Mouse (Mus musculus) limb, embryonic 13.5 days (tissue): ENCODE results near the gene Gimap1. TPM values are rescaled to one million over a fixed set of nuclear protein-coding genes. Genes with fewer than 3 reads are reported as not detected.

Experiments
- ATAC-seq: fragments of 200-750 bp; cut with Nextera tagmentation; 2 replicates; pipeline ENCODE4 v1.8.0; 2017; ENCODE audit warnings: low read depth, moderate number of reproducible peaks, moderate TSS enrichment; ENCODE audit not compliant: low FRiP score
- H3K27ac ChIP-seq: fragments of 300-500 bp; sonication (generic); 2 replicates; pipeline ENCODE4 v1.5.1; 2015; ENCODE audit warnings: inconsistent platforms, mild to moderate bottlenecking, moderate library complexity
- H3K27me3 ChIP-seq: fragments of 300-500 bp; sonication (generic); 2 replicates; pipeline ENCODE4 v1.6.1; 2015; ENCODE audit warnings: mild to moderate bottlenecking, inconsistent platforms
- H3K36me3 ChIP-seq: fragments of 300-500 bp; sonication (generic); 2 replicates; pipeline ENCODE4 v1.6.1; 2015; ENCODE audit warnings: inconsistent platforms, mild to moderate bottlenecking, moderate library complexity
- H3K4me1 ChIP-seq: fragments of 300-500 bp; sonication (generic); 2 replicates; pipeline ENCODE4 v1.6.1; 2015; ENCODE audit warnings: inconsistent platforms
- H3K4me2 ChIP-seq: fragments of 300-500 bp; sonication (generic); replicated peaks from 2 replicates; pipeline ENCODE4 v1.6.1; 2015; ENCODE audit warnings: inconsistent platforms, mild to moderate bottlenecking, moderate library complexity
- H3K4me3 ChIP-seq: fragments of 300-500 bp; sonication (generic); 2 replicates; pipeline ENCODE4 v1.5.1; 2015; ENCODE audit warnings: moderate library complexity, mild to moderate bottlenecking, inconsistent platforms
- H3K9ac ChIP-seq: fragments of 300-500 bp; sonication (generic); 2 replicates; pipeline ENCODE4 v1.6.1; 2015; ENCODE audit warnings: mild to moderate bottlenecking, inconsistent platforms
- H3K9me3 ChIP-seq: fragments of 300-500 bp; sonication (generic); 2 replicates; pipeline ENCODE4 v1.6.1; 2016; ENCODE audit warnings: inconsistent platforms
- WGBS: fragments of 180-500 bp; shearing (Covaris S2); methylation state at CpG from one replicate; pipeline ENCODE4 v1.1.7; 2015; 5-methylcytosine and 5-hydroxymethylcytosine counted together
- polyA plus RNA-seq: library from polyadenylated mRNA; unstranded; fragments of >200 nt; fragmentation: Nextera tagmentation; extraction: Ambion mirVana; gene quantifications from 2 replicates; pipeline ENCODE4 v1.2.1, GENCODE M21; 2015

The Gimap1 gene
- polyA plus RNA-seq, 1 experiment from 2014 or later, result 10.4 TPM

GRCm38 (mm10) chr6:48741711-48742206 lies 2.9 kb downstream of the Gimap1 start:
- Histone ChIP-seq H3K27ac (no peak overlapping the region), H3K4me2 (no peak overlapping the region), H3K36me3 (no peaks in the 10 kb centered on the region), H3K9me3 (no peaks in the 10 kb centered on the region), H3K9ac (no peak overlapping the region), H3K4me1 (peaks cover 9% of the 10 kb centered on the region), H3K27me3 (peaks cover 62% of the 10 kb centered on the region), H3K4me3 (no peak overlapping the region)
- no peak for ATAC-seq
- WGBS, result 22% methylated on average over 9 of the region's 9 CpGs

- Histone ChIP-seq H3K9ac (no peak overlapping the region), H3K4me2 (peak overlapping the region; percentile 72), H3K9me3 (no peaks in the 10 kb centered on the region), H3K27me3 (peaks cover 62% of the 10 kb centered on the region), H3K4me3 (peak overlapping the region; percentile 37), H3K36me3 (no peaks in the 10 kb centered on the region), H3K27ac (no peak overlapping the region), H3K4me1 (peaks cover 9% of the 10 kb centered on the region)
- WGBS, result 2% methylated on average over 52 of the region's 52 CpGs
- no peak for ATAC-seq
Measured at GRCm38 (mm10) chr6:48742422-48743351, 3.8 kb downstream of the Gimap1 start.

- Histone ChIP-seq H3K9me3 (no peaks in the 10 kb centered on the region), H3K4me3 (no peak overlapping the region), H3K36me3 (no peaks in the 10 kb centered on the region), H3K27ac (no peak overlapping the region), H3K9ac (no peak overlapping the region), H3K27me3 (peaks cover 55% of the 10 kb centered on the region), H3K4me2 (no peak overlapping the region; the same call in 1 of the 2 replicates), H3K4me1 (peaks cover 9% of the 10 kb centered on the region)
- 66% methylated on average over 2 of the region's 2 CpGs for WGBS
- ATAC-seq, result no peak
Measured at GRCm38 (mm10) chr6:48745490-48745889, 6.6 kb downstream of the Gimap1 start.

- no peak within 1 kb of the TSS for H3K27ac ChIP-seq
- WGBS, result 38% methylated on average over 16 of the region's 16 CpGs
- H3K9me3 ChIP-seq, result no peaks in the 10 kb centered on the region
- H3K36me3 ChIP-seq, result no peaks in the 10 kb centered on the region
- no peak for ATAC-seq
- 0 out of 2 replicates have a peak within 1 kb of the TSS, but pooled peaks have one; percentile 2 for H3K4me3 ChIP-seq
- H3K27me3 ChIP-seq, result peaks cover 48% of the 10 kb centered on the region
- H3K4me2 ChIP-seq, result peak within 1 kb of the TSS; percentile 40
- peaks cover 9% of the 10 kb centered on the region for H3K4me1 ChIP-seq
- H3K9ac ChIP-seq, result 0 out of 2 replicates have a peak within 1 kb of the TSS, but pooled peaks have one; percentile 35
Measured at GRCm38 (mm10) chr6:48745959-48746889, 7.4 kb downstream of the Gimap1 start, which contains the start of gene Gimap5. Gene Gimap5, plus strand, starts transcription at chr6:48746197.

- 53% methylated on average over 7 of the region's 7 CpGs for WGBS
- no peak overlapping the region for H3K4me3 ChIP-seq
- no peak for ATAC-seq
- H3K9me3 ChIP-seq, result no peaks in the 10 kb centered on the region
- H3K4me2 ChIP-seq, result no peak overlapping the region
- peaks cover 37% of the 10 kb centered on the region for H3K27me3 ChIP-seq
- H3K4me1 ChIP-seq, result peaks cover 8% of the 10 kb centered on the region
- H3K9ac ChIP-seq, result no peak overlapping the region
- H3K36me3 ChIP-seq, result no peaks in the 10 kb centered on the region
- H3K27ac ChIP-seq, result no peak overlapping the region
Measured at GRCm38 (mm10) chr6:48747091-48747966, 8.5 kb downstream of the Gimap1 start.

GRCm38 (mm10) chr6:48763567-48764270 lies 24.9 kb downstream of the Gimap1 start:
- Histone ChIP-seq H3K9me3 (peaks cover 3% of the 10 kb centered on the region), H3K27ac (no peak overlapping the region), H3K4me2 (no peak overlapping the region), H3K4me1 (no peaks in the 10 kb centered on the region), H3K27me3 (no peaks in the 10 kb centered on the region), H3K9ac (no peak overlapping the region), H3K36me3 (no peaks in the 10 kb centered on the region), H3K4me3 (no peak overlapping the region)
- 42% methylated on average over 7 of the region's 7 CpGs for WGBS
- no peak for ATAC-seq

- Histone ChIP-seq H3K36me3 (no peaks in the 10 kb centered on the region), H3K27me3 (no peaks in the 10 kb centered on the region), H3K4me1 (no peaks in the 10 kb centered on the region), H3K27ac (no peak overlapping the region), H3K4me2 (no peak overlapping the region), H3K9me3 (peaks cover 3% of the 10 kb centered on the region), H3K9ac (no peak overlapping the region), H3K4me3 (no peak overlapping the region)
- WGBS, result 91% methylated on average over 10 of the region's 10 CpGs
- ATAC-seq, result no peak
Measured at GRCm38 (mm10) chr6:48764496-48764895, 25.6 kb downstream of the Gimap1 start.

- Histone ChIP-seq H3K36me3 (no peaks in the 10 kb centered on the region), H3K9ac (no peak overlapping the region), H3K27ac (no peak overlapping the region), H3K4me1 (no peaks in the 10 kb centered on the region), H3K4me2 (no peak overlapping the region), H3K4me3 (no peak overlapping the region), H3K27me3 (no peaks in the 10 kb centered on the region), H3K9me3 (peaks cover 3% of the 10 kb centered on the region)
- WGBS, result 78% methylated on average over 9 of the region's 9 CpGs
- no peak for ATAC-seq
Measured at GRCm38 (mm10) chr6:48768178-48768869, 29.5 kb downstream of the Gimap1 start.

GRCm38 (mm10) chr6:48768933-48769332 lies 30.1 kb downstream of the Gimap1 start:
- 80% methylated on average over 3 of the region's 3 CpGs for WGBS
- Histone ChIP-seq H3K9ac (no peak overlapping the region), H3K27me3 (no peaks in the 10 kb centered on the region), H3K4me3 (no peak overlapping the region), H3K27ac (no peak overlapping the region), H3K36me3 (no peaks in the 10 kb centered on the region), H3K4me2 (no peak overlapping the region), H3K4me1 (no peaks in the 10 kb centered on the region), H3K9me3 (peaks cover 3% of the 10 kb centered on the region)
- ATAC-seq, result no peak

GRCm38 (mm10) chr6:48770696-48771095 lies 31.8 kb downstream of the Gimap1 start, which contains the start of gene Gimap3:
Gene Gimap3, minus strand, starts transcription at chr6:48770851.
- 93% methylated on average over 3 of the region's 3 CpGs for WGBS
- Histone ChIP-seq H3K4me3 (no peak within 1 kb of the TSS), H3K27ac (no peak within 1 kb of the TSS), H3K36me3 (no peaks in the 10 kb centered on the region), H3K27me3 (no peaks in the 10 kb centered on the region), H3K4me2 (no peak within 1 kb of the TSS), H3K9me3 (no peaks in the 10 kb centered on the region), H3K9ac (no peak within 1 kb of the TSS), H3K4me1 (no peaks in the 10 kb centered on the region)
- ATAC-seq, result no peak
